9 mouse cellular contexts compared by ENCODE assay signal in the genomic region with DNA sequence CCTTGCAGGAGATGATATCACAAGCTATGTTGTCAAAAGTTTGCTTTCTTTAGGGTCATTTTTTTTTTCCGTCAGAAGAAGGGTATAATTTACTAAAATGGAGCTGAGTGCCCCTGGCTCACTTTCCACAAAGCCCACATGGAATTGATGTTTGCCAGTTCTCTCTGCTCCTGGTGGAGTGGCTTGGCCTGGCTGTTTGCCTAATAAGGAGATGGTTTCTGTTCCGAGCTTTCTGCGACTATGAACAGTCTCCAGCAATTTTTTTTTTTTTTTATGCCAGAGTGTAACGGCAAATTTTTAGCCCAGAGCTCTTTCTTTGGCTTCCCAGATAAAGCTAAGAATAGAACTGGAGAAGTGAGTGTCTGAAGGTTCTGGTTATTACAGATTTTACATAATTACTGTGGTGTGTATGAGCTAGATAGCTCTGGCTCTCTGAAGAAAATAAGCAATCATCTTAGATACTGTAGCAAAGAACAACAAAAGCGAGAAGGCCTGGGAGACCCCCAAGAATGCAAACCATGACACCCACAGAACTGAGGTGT. TPM values are rescaled to one million over a fixed set of nuclear protein-coding genes. Genes with fewer than 3 reads are reported as not detected.
DNase-seq lines count a peak whose midpoint lies in the region; ATAC-seq and TF ChIP-seq lines count a peak whose summit lies in the region.
"Had no signal": no experiment of that assay in that cellular context is flagged by ENCODE, and none has a peak within 500 bp of the region (broad histone marks: within the 10 kb centered on the region; RNA-seq: fewer than 3 reads in every experiment).

No protein-coding gene starts in this region.

- DNase-seq in embryonic facial prominence, embryonic 11.5 days (ENCODE audit: low spot score): peak; percentile 17
- DNase-seq in embryonic facial prominence, embryonic 10.5 days (ENCODE audit: low spot score): no peak
- DNase-seq in lung, postnatal 0 days (ENCODE audit: low spot score): no peak
- peak; percentile 68 to 69 for DNase-seq in layer of hippocampus, adult 8-10 months (ENCODE audit: low spot score in 2 of 2)
- no peak for DNase-seq in c-Kit-positive CD71-positive TER-119-positive erythroid progenitor cells, embryonic 14.5 days (ENCODE audit: low spot score)

- H3K27ac ChIP-seq in embryonic facial prominence, embryonic 11.5 days (replicated peaks; ENCODE audit: low read depth, low read length): no peak overlapping the region
- no peak overlapping the region for H3K27ac ChIP-seq in embryonic facial prominence, embryonic 10.5 days (replicated peaks)
- H3K27ac ChIP-seq in lung, embryonic 16.5 days (ENCODE audit: low read length): peak overlapping the region; percentile 47
- no peak overlapping the region for H3K27ac ChIP-seq in lung, postnatal 0 days (ENCODE audit: low read length)
- peak overlapping the region; percentile 76 for H3K27ac ChIP-seq in stomach, embryonic 15.5 days
- H3K27ac ChIP-seq in hindbrain, embryonic 12.5 days: no peak overlapping the region
- H3K27ac ChIP-seq: kidney, postnatal 0 days had no signal

- H3K36me3 ChIP-seq in embryonic facial prominence, embryonic 11.5 days (replicated peaks; ENCODE audit: control insufficient read depth, insufficient read depth, low read depth, low read length): no peaks in the 10 kb centered on the region
- H3K36me3 ChIP-seq in embryonic facial prominence, embryonic 10.5 days (replicated peaks): no peaks in the 10 kb centered on the region
- H3K36me3 ChIP-seq in lung, embryonic 16.5 days (ENCODE audit: control insufficient read depth, insufficient read depth, low read length): no peaks in the 10 kb centered on the region
- no peaks in the 10 kb centered on the region for H3K36me3 ChIP-seq in lung, postnatal 0 days (ENCODE audit: insufficient read depth, low read length)
- H3K36me3 ChIP-seq in stomach, embryonic 15.5 days: no peaks in the 10 kb centered on the region
- no peaks in the 10 kb centered on the region for H3K36me3 ChIP-seq in hindbrain, embryonic 12.5 days

- H3K27me3 ChIP-seq in embryonic facial prominence, embryonic 11.5 days (ENCODE audit: control insufficient read depth, insufficient read depth, low read length): no peaks in the 10 kb centered on the region
- H3K27me3 ChIP-seq in embryonic facial prominence, embryonic 10.5 days (replicated peaks; ENCODE audit: low read depth, poor library complexity, severe bottlenecking): no peaks in the 10 kb centered on the region
- no peaks in the 10 kb centered on the region for H3K27me3 ChIP-seq in lung, embryonic 16.5 days (ENCODE audit: control insufficient read depth, insufficient read depth, low read depth, low read length)
- H3K27me3 ChIP-seq in lung, postnatal 0 days (replicated peaks; ENCODE audit: insufficient read depth, low read length): no peaks in the 10 kb centered on the region
- H3K27me3 ChIP-seq in stomach, embryonic 15.5 days (replicated peaks): no peaks in the 10 kb centered on the region
- no peaks in the 10 kb centered on the region for H3K27me3 ChIP-seq in hindbrain, embryonic 12.5 days

- TF ChIP-seq EP300 in lung, postnatal 0 days (IDR thresholded peaks at IDR 0.05): no peak

- no peak overlapping the region for H3K4me2 ChIP-seq in embryonic facial prominence, embryonic 11.5 days (ENCODE audit: low read depth, low read length)
- no peak overlapping the region for H3K4me2 ChIP-seq in lung, embryonic 16.5 days (ENCODE audit: low read depth, low read length)
- no peak overlapping the region for H3K4me2 ChIP-seq in lung, postnatal 0 days (replicated peaks; ENCODE audit: low read depth, low read length)
- H3K4me2 ChIP-seq in stomach, embryonic 15.5 days: no peak overlapping the region
- H3K4me2 ChIP-seq in hindbrain, embryonic 12.5 days (replicated peaks): no peak overlapping the region

- TF ChIP-seq CTCF in lung, postnatal 0 days (IDR thresholded peaks at IDR 0.05): no peak

- no peaks in the 10 kb centered on the region for H3K9me3 ChIP-seq in embryonic facial prominence, embryonic 11.5 days (replicated peaks; ENCODE audit: control insufficient read depth, low read length)
- no peaks in the 10 kb centered on the region for H3K9me3 ChIP-seq in embryonic facial prominence, embryonic 10.5 days
- H3K9me3 ChIP-seq in lung, embryonic 16.5 days (ENCODE audit: control insufficient read depth, low read length): no peaks in the 10 kb centered on the region
- 0 out of 2 replicates have a peak, but pooled peaks cover 3% of the 10 kb centered on the region for H3K9me3 ChIP-seq in lung, postnatal 0 days (ENCODE audit: low read length)
- no peaks in the 10 kb centered on the region for H3K9me3 ChIP-seq in stomach, embryonic 15.5 days
- H3K9me3 ChIP-seq in hindbrain, embryonic 12.5 days (replicated peaks): no peaks in the 10 kb centered on the region

- no peak for ATAC-seq in embryonic facial prominence, embryonic 11.5 days (replicated peaks; ENCODE audit: insufficient number of reproducible peaks, low FRiP score, low TSS enrichment, low read depth)
- peak; percentile 56; the same call in 1 of the 2 replicates for ATAC-seq in lung, embryonic 16.5 days (ENCODE audit: low read depth)
- no peak for ATAC-seq in lung, postnatal 0 days
- no peak for ATAC-seq in stomach, embryonic 15.5 days (ENCODE audit: insufficient read depth, low FRiP score, low read depth)
- ATAC-seq in hindbrain, embryonic 12.5 days (ENCODE audit: low FRiP score): no peak

- H3K4me3 ChIP-seq in embryonic facial prominence, embryonic 11.5 days (ENCODE audit: low read depth, low read length): no peak overlapping the region
- H3K4me3 ChIP-seq in embryonic facial prominence, embryonic 10.5 days: no peak overlapping the region
- H3K4me3 ChIP-seq in lung, embryonic 16.5 days (ENCODE audit: low read length): no peak overlapping the region
- no peak overlapping the region for H3K4me3 ChIP-seq in lung, postnatal 0 days (ENCODE audit: low read depth, low read length)
- H3K4me3 ChIP-seq in stomach, embryonic 15.5 days (replicated peaks): no peak overlapping the region
- H3K4me3 ChIP-seq in hindbrain, embryonic 12.5 days: no peak overlapping the region

- no peak overlapping the region for H3K9ac ChIP-seq in embryonic facial prominence, embryonic 11.5 days (replicated peaks; ENCODE audit: low read length)
- no peak overlapping the region for H3K9ac ChIP-seq in lung, embryonic 16.5 days (ENCODE audit: low read length)
- H3K9ac ChIP-seq in lung, postnatal 0 days (replicated peaks; ENCODE audit: low read depth): no peak overlapping the region
- H3K9ac ChIP-seq in stomach, embryonic 15.5 days: no peak overlapping the region
- H3K9ac ChIP-seq in hindbrain, embryonic 12.5 days: no peak overlapping the region

- no peaks in the 10 kb centered on the region for H3K4me1 ChIP-seq in embryonic facial prominence, embryonic 11.5 days (ENCODE audit: control insufficient read depth, insufficient read depth, low read length)
- H3K4me1 ChIP-seq in embryonic facial prominence, embryonic 10.5 days: no peaks in the 10 kb centered on the region
- no peaks in the 10 kb centered on the region for H3K4me1 ChIP-seq in lung, embryonic 16.5 days (replicated peaks; ENCODE audit: control insufficient read depth, insufficient read depth, low read length)
- H3K4me1 ChIP-seq in lung, postnatal 0 days (ENCODE audit: insufficient read depth, low read depth, low read length): no peaks in the 10 kb centered on the region
- no peaks in the 10 kb centered on the region for H3K4me1 ChIP-seq in stomach, embryonic 15.5 days
- H3K4me1 ChIP-seq in hindbrain, embryonic 12.5 days: peaks cover 5% of the 10 kb centered on the region; the same call in 1 of the 2 replicates

- 64% methylated on average over 5 of the region's 5 CpGs for WGBS in embryonic facial prominence, embryonic 11.5 days
- WGBS in embryonic facial prominence, embryonic 10.5 days: 77% methylated on average over 5 of the region's 5 CpGs
- 36% methylated on average over 5 of the region's 5 CpGs for WGBS in lung, embryonic 16.5 days
- WGBS in lung, postnatal 0 days: 46% methylated on average over 5 of the region's 5 CpGs
- WGBS in stomach, embryonic 15.5 days: 54% methylated on average over 5 of the region's 5 CpGs
- 87% methylated on average over 5 of the region's 5 CpGs for WGBS in hindbrain, embryonic 12.5 days

RNA-seq across cellular contexts. Expression of gene Fam13c, which starts 12.1 kb away (rescaled TPM):
- 11.4 and 13.7 TPM in 2 replicates for polyA plus RNA-seq in embryonic facial prominence, embryonic 11.5 days (2014; fragmentation: Nextera tagmentation; extraction: Ambion mirVana)
- polyA plus RNA-seq in embryonic facial prominence, embryonic 10.5 days (2016; fragmentation: Nextera tagmentation; extraction: Ambion mirVana): 5.4 and 8.5 TPM in 2 replicates
- 9.0 and 10.3 TPM in 2 replicates for polyA plus RNA-seq in lung, embryonic 16.5 days (2015; fragmentation: Nextera tagmentation; extraction: Ambion mirVana)
- polyA plus RNA-seq in lung, postnatal 0 days (2015; fragmentation: Nextera tagmentation; extraction: Ambion mirVana): 6.8 and 7.5 TPM in 2 replicates
- total RNA-seq in layer of hippocampus, adult 8-10 months (2022): 10 to 100 TPM; 80.3 to 85.3 (median 82.6) TPM
- 8.2 and 9.6 TPM in 2 replicates for polyA plus RNA-seq in stomach, embryonic 15.5 days (2015; fragmentation: Nextera tagmentation; extraction: Ambion mirVana)
- polyA plus RNA-seq in hindbrain, embryonic 12.5 days (2016; fragmentation: Nextera tagmentation; extraction: Ambion mirVana): 22.1 and 23.7 TPM in 2 replicates

Comparison
In these comparisons a context has a peak if more than half of its experiments do, and no peak if none do; other contexts are left out.
1. DNase-seq: peak in embryonic facial prominence, embryonic 11.5 days (single experiment) and layer of hippocampus, adult 8-10 months (2 of 2); none in embryonic facial prominence, embryonic 10.5 days (single experiment), lung, postnatal 0 days (single experiment) and c-Kit-positive CD71-positive TER-119-positive erythroid progenitor cells, embryonic 14.5 days (single experiment).
2. H3K27ac ChIP-seq: peak in lung, embryonic 16.5 days (single experiment) and stomach, embryonic 15.5 days (single experiment); none in embryonic facial prominence, embryonic 11.5 days (single experiment), embryonic facial prominence, embryonic 10.5 days (single experiment), lung, postnatal 0 days (single experiment) and hindbrain, embryonic 12.5 days (single experiment).